Comparison of ENCODE assay signal across 21 mouse cellular contexts in the genomic region with DNA sequence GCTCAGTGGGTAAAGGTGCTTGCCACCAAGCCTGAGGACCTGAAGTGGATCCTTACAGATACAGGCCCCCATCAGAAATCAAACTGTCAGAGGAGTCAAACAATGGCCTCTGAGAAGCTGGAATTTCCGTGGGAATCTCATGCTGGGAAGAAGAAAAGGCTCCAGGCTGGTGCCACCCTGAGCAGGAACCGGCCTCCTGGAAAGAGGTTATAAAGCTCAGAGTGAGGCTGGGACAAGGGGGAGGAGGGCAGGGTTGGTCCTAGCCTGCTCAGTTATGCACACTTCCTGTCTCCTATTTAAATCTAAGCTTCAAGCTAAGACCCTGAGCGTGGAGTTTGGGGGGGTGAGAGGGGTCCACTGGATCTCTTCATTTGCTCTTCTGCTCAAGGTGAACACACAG. TPM values are rescaled to one million over a fixed set of nuclear protein-coding genes. Genes with fewer than 3 reads are reported as not detected.
DNase-seq lines count a peak whose midpoint lies in the region; ATAC-seq and TF ChIP-seq lines count a peak whose summit lies in the region.
"Had no signal": no experiment of that assay in that cellular context is flagged by ENCODE, and none has a peak within 500 bp of the region (broad histone marks: within the 10 kb centered on the region; RNA-seq: fewer than 3 reads in every experiment).

No protein-coding gene starts in this region.

- 11% methylated on average over 3 of the region's 3 CpGs for WGBS in kidney, embryonic 15.5 days
- WGBS in kidney, adult 2 months: 19% methylated on average over 3 of the region's 3 CpGs
- 46% methylated on average over 3 of the region's 3 CpGs for WGBS in bone marrow, adult 2 months
- 26% methylated on average over 3 of the region's 3 CpGs for WGBS in forebrain, embryonic 16.5 days

- no peak for TF ChIP-seq CTCF in kidney, adult 2 months (conservative IDR thresholded peaks at IDR 0.05; ENCODE audit: insufficient read depth, insufficient read length, low read depth, low read length)
- TF ChIP-seq CTCF in left cerebral cortex, adult 2 months (IDR thresholded peaks at IDR 0.05): no peak
- no peak for TF ChIP-seq CTCF in Patski (IDR thresholded peaks at IDR 0.05)
- TF ChIP-seq CTCF in bone marrow, adult 2 months (IDR thresholded peaks at IDR 0.05; ENCODE audit: control insufficient read depth, insufficient read depth, low read length): no peak

- H3K36me3 ChIP-seq in kidney, embryonic 15.5 days: no peaks in the 10 kb centered on the region
- no peaks in the 10 kb centered on the region for H3K36me3 ChIP-seq in kidney, adult 2 months (ENCODE audit: control insufficient read depth, insufficient read depth, low read length)
- no peaks in the 10 kb centered on the region for H3K36me3 ChIP-seq in forebrain, embryonic 16.5 days (ENCODE audit: control insufficient read depth, insufficient read depth)
- H3K36me3 ChIP-seq: embryonic facial prominence, embryonic 13.5 days; forebrain, embryonic 12.5 days; heart, embryonic 13.5 days; hindbrain, embryonic 12.5 days had no signal

- peaks cover 32% of the 10 kb centered on the region for H3K4me1 ChIP-seq in kidney, embryonic 15.5 days
- H3K4me1 ChIP-seq in kidney, adult 2 months (ENCODE audit: control insufficient read depth, insufficient read depth, low read length): peaks cover 10% of the 10 kb centered on the region
- H3K4me1 ChIP-seq in bone marrow, adult 2 months (ENCODE audit: control insufficient read depth, insufficient read depth, low read length): peaks cover 11% of the 10 kb centered on the region
- H3K4me1 ChIP-seq in forebrain, embryonic 16.5 days (replicated peaks; ENCODE audit: control insufficient read depth, insufficient read depth, low read length): peaks cover 4% of the 10 kb centered on the region
- H3K4me1 ChIP-seq: heart, embryonic 13.5 days had no signal

- no peak overlapping the region for H3K4me2 ChIP-seq in kidney, embryonic 15.5 days
- H3K4me2 ChIP-seq in forebrain, embryonic 16.5 days (ENCODE audit: low read length): no peak overlapping the region
- H3K4me2 ChIP-seq: embryonic facial prominence, embryonic 13.5 days; forebrain, embryonic 12.5 days; heart, embryonic 13.5 days; hindbrain, embryonic 12.5 days had no signal

- H3K9ac ChIP-seq in kidney, embryonic 15.5 days: no peak overlapping the region
- H3K9ac ChIP-seq in forebrain, embryonic 16.5 days (replicated peaks; ENCODE audit: low read depth, low read length): no peak overlapping the region
- H3K9ac ChIP-seq: embryonic facial prominence, embryonic 13.5 days; forebrain, embryonic 12.5 days; forebrain, postnatal 0 days; heart, embryonic 13.5 days; hindbrain, embryonic 12.5 days had no signal

- H3K9me3 ChIP-seq in kidney, embryonic 15.5 days (replicated peaks): no peaks in the 10 kb centered on the region
- H3K9me3 ChIP-seq in forebrain, embryonic 16.5 days (ENCODE audit: control insufficient read depth, low read length): no peaks in the 10 kb centered on the region
- H3K9me3 ChIP-seq: embryonic facial prominence, embryonic 13.5 days; forebrain, embryonic 12.5 days; heart, embryonic 13.5 days; hindbrain, embryonic 12.5 days had no signal

- in situ Hi-C loops in Patski (cut with MboI; ENCODE audit: low pct_unique_long_range_greater_than_20kb): no loop called here

- POLR2A ChIA-PET in Patski (lab: Charles Lee): interaction anchor here (1.3 kb wide), 1 partner anchor 97 kb away, joined by 5 read pairs; no protein-coding TSS in a partner anchor

- DNase-seq in kidney, adult 2 months: no peak
- no peak for DNase-seq in left cerebral cortex, adult 2 months (ENCODE audit: extremely low spot score in 1 of 2, low spot score in 2 of 2)
- no peak for DNase-seq in left cerebral cortex, adult 18-20 months (ENCODE audit: low spot score in 2 of 2)
- DNase-seq in Patski (ENCODE audit: low read depth, low spot score): no peak
- no peak for DNase-seq in embryo, embryonic 9.5 days (ENCODE audit: extremely low spot score)
- DNase-seq: adrenal gland, postnatal 14 days; cerebellum, adult 8-10 months; cerebellum, postnatal 14 days; forebrain, postnatal 0 days; gastrocnemius, postnatal 14 days; heart, postnatal 36 days had no signal

- H3K27me3 ChIP-seq in kidney, embryonic 15.5 days: no peaks in the 10 kb centered on the region
- H3K27me3 ChIP-seq in kidney, adult 2 months (replicated peaks; ENCODE audit: control insufficient read depth, insufficient read depth, low read length): no peaks in the 10 kb centered on the region
- no peaks in the 10 kb centered on the region for H3K27me3 ChIP-seq in Patski
- no peaks in the 10 kb centered on the region for H3K27me3 ChIP-seq in forebrain, embryonic 16.5 days (replicated peaks; ENCODE audit: control insufficient read depth, insufficient read depth, low read length)
- H3K27me3 ChIP-seq: embryonic facial prominence, embryonic 13.5 days; forebrain, embryonic 12.5 days; heart, embryonic 13.5 days; hindbrain, embryonic 12.5 days had no signal

- intact Hi-C loops in left cerebral cortex, adult 2 months (cut with DNase I): no loop called here

- CTCF ChIA-PET in Patski (lab: Charles Lee): interaction anchor here (0.8 to 2.2 kb wide), 6 partner anchors 14 to 121 kb away, joined by 3 to 6 read pairs (median 4); no protein-coding TSS in a partner anchor

- ATAC-seq in kidney, embryonic 15.5 days (replicated peaks; ENCODE audit: low FRiP score): peak; percentile 54; the same call in 1 of the 2 replicates
- ATAC-seq in Patski: peak; percentile 56
- ATAC-seq in forebrain, embryonic 16.5 days: no peak
- ATAC-seq: CD4-positive, CD25-positive, alpha-beta regulatory T cell, adult 4 months; hindbrain, embryonic 16.5 days had no signal

- H3K4me3 ChIP-seq in kidney, embryonic 15.5 days (replicated peaks): no peak overlapping the region
- H3K4me3 ChIP-seq in kidney, adult 2 months (ENCODE audit: insufficient read depth, low read depth, low read length): no peak overlapping the region
- no peak overlapping the region for H3K4me3 ChIP-seq in left cerebral cortex, adult 2 months
- H3K4me3 ChIP-seq in bone marrow, adult 2 months (replicated peaks; ENCODE audit: control insufficient read depth, low read depth, low read length): no peak overlapping the region
- no peak overlapping the region for H3K4me3 ChIP-seq in forebrain, embryonic 16.5 days (replicated peaks; ENCODE audit: low read length)
- H3K4me3 ChIP-seq: embryonic facial prominence, embryonic 13.5 days; forebrain, embryonic 12.5 days; heart, embryonic 13.5 days; hindbrain, embryonic 12.5 days had no signal

- no peak for TF ChIP-seq POLR2A in kidney, adult 2 months (IDR thresholded peaks at IDR 0.05; ENCODE audit: low read depth, low read length)
- TF ChIP-seq POLR2A in bone marrow, adult 2 months (IDR thresholded peaks at IDR 0.05; ENCODE audit: borderline replicate concordance, control insufficient read depth, low read depth, low read length): no peak

- peak overlapping the region; percentile 28 for H3K27ac ChIP-seq in kidney, embryonic 15.5 days
- no peak overlapping the region for H3K27ac ChIP-seq in kidney, adult 2 months (ENCODE audit: insufficient read depth, low read depth, low read length)
- peak overlapping the region; percentile 50; the same call in 1 of the 2 replicates for H3K27ac ChIP-seq in left cerebral cortex, adult 2 months
- peak overlapping the region; percentile 17; the same call in 1 of the 2 replicates for H3K27ac ChIP-seq in bone marrow, adult 2 months (ENCODE audit: control insufficient read depth, insufficient read depth, low read depth, low read length, poor library complexity)
- no peak overlapping the region for H3K27ac ChIP-seq in forebrain, embryonic 16.5 days (ENCODE audit: low read length)
- H3K27ac ChIP-seq: embryonic facial prominence, embryonic 13.5 days; forebrain, embryonic 12.5 days; heart, embryonic 13.5 days; hindbrain, embryonic 12.5 days had no signal

RNA-seq across cellular contexts. Expression of gene Sgms2, which starts 21.6 kb away (rescaled TPM):
- polyA plus RNA-seq in kidney, embryonic 15.5 days (2015; fragmentation: Nextera tagmentation; extraction: Ambion mirVana): 10.5 and 17.0 TPM in 2 replicates
- 27.2 and 28.5 TPM in 2 replicates for polyA plus RNA-seq in kidney, adult 2 months (2012; rRNA removed)
- 1 to 10 TPM; 2.3 to 3.6 TPM for total RNA-seq in left cerebral cortex, adult 2 months (2021)
- total RNA-seq in left cerebral cortex, adult 18-20 months (2021): 1 to 10 TPM; 2.3 to 5.1 TPM
- polyA plus RNA-seq in Patski (2021): 39.7 TPM
- polyA plus RNA-seq in bone marrow, adult 2 months (2011; ENCODE audit: insufficient read depth, insufficient read length, low replicate concordance, missing spikeins): 2.1 and 6.6 TPM in 2 replicates
- 1.0 and 1.3 TPM in 2 replicates for polyA plus RNA-seq in forebrain, embryonic 16.5 days (2015; fragmentation: Nextera tagmentation; extraction: Ambion mirVana)
- total RNA-seq: MEL had no signal
- polyA plus RNA-seq: CD4-positive, CD25-positive, alpha-beta regulatory T cell, adult 4 months had no signal

Comparison
In these comparisons a context has a peak if more than half of its experiments do, and no peak if none do; other contexts are left out.
1. H3K27ac ChIP-seq: peak in kidney, embryonic 15.5 days (single experiment), left cerebral cortex, adult 2 months (single experiment) and bone marrow, adult 2 months (single experiment); none in kidney, adult 2 months (single experiment) and forebrain, embryonic 16.5 days (single experiment).